ENCODE assay signal across 12 mouse cellular contexts in genomic region chr3:89271760-89272159, GRCm38 (mm10). TPM values are rescaled to one million over a fixed set of nuclear protein-coding genes. Genes with fewer than 3 reads are reported as not detected.
DNase-seq lines count a peak whose midpoint lies in the region; ATAC-seq and TF ChIP-seq lines count a peak whose summit lies in the region.
"Had no signal": no experiment of that assay in that cellular context is flagged by ENCODE, and none has a peak within 500 bp of the region (broad histone marks: within the 10 kb centered on the region; RNA-seq: fewer than 3 reads in every experiment).

No protein-coding gene starts in this region.

- DNase-seq in cerebellum, adult 9-10 months = peak; percentile 58
- DNase-seq in cerebellum, postnatal 4 days (ENCODE audit: low spot score in 2 of 2) = no peak
- peak; percentile 51 for DNase-seq in kidney, adult 9 months
- DNase-seq in kidney, adult 11 months = no peak
- peak; percentile 80 for DNase-seq in MN1 (ENCODE audit: low spot score)
- peak; percentile 52 to 64 for DNase-seq in kidney, postnatal 4 days
- DNase-seq in liver, postnatal 0 days = no peak
- DNase-seq: liver, embryonic 13.5 days had no signal

- 66% methylated on average over 6 of the region's 6 CpGs for WGBS in intestine, postnatal 0 days
- WGBS in liver, postnatal 0 days (ENCODE audit: insufficient replicate concordance) = 69% methylated on average over 6 of the region's 6 CpGs

- no peak overlapping the region for H3K4me2 ChIP-seq in intestine, postnatal 0 days (replicated peaks; ENCODE audit: low read depth)
- no peak overlapping the region for H3K4me2 ChIP-seq in liver, postnatal 0 days (ENCODE audit: low read depth, low read length)
- H3K4me2 ChIP-seq: forebrain, embryonic 13.5 days; hindbrain, embryonic 15.5 days; liver, embryonic 13.5 days; midbrain, embryonic 12.5 days had no signal

- no peak for ATAC-seq in intestine, postnatal 0 days
- ATAC-seq in liver, postnatal 0 days = no peak
- ATAC-seq: forebrain, embryonic 13.5 days had no signal

- TF ChIP-seq CTCF in intestine, postnatal 0 days (IDR thresholded peaks at IDR 0.05; ENCODE audit: low read depth) = no peak
- TF ChIP-seq CTCF in liver, postnatal 0 days (IDR thresholded peaks at IDR 0.05; ENCODE audit: low read depth) = no peak

- peaks cover 15% of the 10 kb centered on the region; the same call in 1 of the 2 replicates for H3K4me1 ChIP-seq in intestine, postnatal 0 days (replicated peaks; ENCODE audit: control insufficient read depth, insufficient read depth, low read length)
- peaks cover 24% of the 10 kb centered on the region for H3K4me1 ChIP-seq in liver, postnatal 0 days (ENCODE audit: insufficient read depth)

- no peaks in the 10 kb centered on the region for H3K9me3 ChIP-seq in intestine, postnatal 0 days (ENCODE audit: control insufficient read depth)
- H3K9me3 ChIP-seq in liver, postnatal 0 days (ENCODE audit: low read length) = no peaks in the 10 kb centered on the region
- H3K9me3 ChIP-seq: forebrain, embryonic 13.5 days; hindbrain, embryonic 15.5 days; liver, embryonic 13.5 days; midbrain, embryonic 12.5 days had no signal

- H3K4me3 ChIP-seq in intestine, postnatal 0 days (ENCODE audit: low read depth, low read length) = no peak overlapping the region
- H3K4me3 ChIP-seq in liver, postnatal 0 days (ENCODE audit: low read depth, low read length) = no peak overlapping the region
- H3K4me3 ChIP-seq: forebrain, embryonic 13.5 days; hindbrain, embryonic 15.5 days; liver, embryonic 13.5 days; midbrain, embryonic 12.5 days had no signal

- H3K36me3 ChIP-seq in intestine, postnatal 0 days (ENCODE audit: control insufficient read depth, insufficient read depth) = peaks cover 45% of the 10 kb centered on the region
- H3K36me3 ChIP-seq in liver, postnatal 0 days (replicated peaks; ENCODE audit: insufficient read depth, low read length) = peaks cover 26% of the 10 kb centered on the region
- H3K36me3 ChIP-seq: hindbrain, embryonic 15.5 days; midbrain, embryonic 12.5 days had no signal

- H3K9ac ChIP-seq in intestine, postnatal 0 days (ENCODE audit: low read depth, low read length) = no peak overlapping the region
- no peak overlapping the region for H3K9ac ChIP-seq in liver, postnatal 0 days (replicated peaks)
- H3K9ac ChIP-seq: forebrain, embryonic 13.5 days; hindbrain, embryonic 15.5 days; liver, embryonic 13.5 days had no signal

- no peaks in the 10 kb centered on the region for H3K27me3 ChIP-seq in intestine, postnatal 0 days (replicated peaks; ENCODE audit: control insufficient read depth, insufficient read depth, low read length)
- H3K27me3 ChIP-seq in liver, postnatal 0 days (ENCODE audit: insufficient read depth, low read length) = no peaks in the 10 kb centered on the region
- H3K27me3 ChIP-seq: hindbrain, embryonic 15.5 days had no signal

- no peak for TF ChIP-seq EP300 in liver, postnatal 0 days (IDR thresholded peaks at IDR 0.05; ENCODE audit: low read depth)

- no peak overlapping the region; the same call in 1 of the 2 replicates for H3K27ac ChIP-seq in intestine, postnatal 0 days (ENCODE audit: low read depth, low read length)
- H3K27ac ChIP-seq in liver, postnatal 0 days (ENCODE audit: low read depth) = no peak overlapping the region
- H3K27ac ChIP-seq: hindbrain, embryonic 15.5 days; liver, embryonic 13.5 days; midbrain, embryonic 12.5 days had no signal

RNA-seq across cellular contexts. Expression of gene Slc50a1, which starts 1.4 kb away (rescaled TPM):
- 57.4 and 61.8 TPM in 2 replicates for polyA plus RNA-seq in intestine, postnatal 0 days (2015; fragmentation: Nextera tagmentation; extraction: Ambion mirVana)
- polyA plus RNA-seq in liver, postnatal 0 days (2015; fragmentation: Nextera tagmentation; extraction: Ambion mirVana) = 18.3 and 19.6 TPM in 2 replicates

RNA-seq across cellular contexts. Expression of gene Efna1, which starts 9.2 kb away (rescaled TPM):
- 50.7 and 69.8 TPM in 2 replicates for polyA plus RNA-seq in intestine, postnatal 0 days (2015; fragmentation: Nextera tagmentation; extraction: Ambion mirVana)
- 22.1 and 27.8 TPM in 2 replicates for polyA plus RNA-seq in liver, postnatal 0 days (2015; fragmentation: Nextera tagmentation; extraction: Ambion mirVana)

RNA-seq across cellular contexts. Expression of gene Dpm3, which starts 12.6 kb away (rescaled TPM):
- polyA plus RNA-seq in intestine, postnatal 0 days (2015; fragmentation: Nextera tagmentation; extraction: Ambion mirVana) = 120 and 128 TPM in 2 replicates
- polyA plus RNA-seq in liver, postnatal 0 days (2015; fragmentation: Nextera tagmentation; extraction: Ambion mirVana) = 63.2 and 73.2 TPM in 2 replicates

RNA-seq across cellular contexts. Expression of gene Trim46, which starts 25.7 kb away (rescaled TPM):
- 1.2 and 1.3 TPM in 2 replicates for polyA plus RNA-seq in intestine, postnatal 0 days (2015; fragmentation: Nextera tagmentation; extraction: Ambion mirVana)
- polyA plus RNA-seq in liver, postnatal 0 days (2015; fragmentation: Nextera tagmentation; extraction: Ambion mirVana) = 0.06 and 0.21 TPM in 2 replicates

RNA-seq across cellular contexts. Expression of gene Krtcap2, which starts 26.0 kb away (rescaled TPM):
- 273 and 281 TPM in 2 replicates for polyA plus RNA-seq in intestine, postnatal 0 days (2015; fragmentation: Nextera tagmentation; extraction: Ambion mirVana)
- polyA plus RNA-seq in liver, postnatal 0 days (2015; fragmentation: Nextera tagmentation; extraction: Ambion mirVana) = 141 TPM in 2 replicates

Comparison
In these comparisons a context has a peak if more than half of its experiments do, and no peak if none do; other contexts are left out.
1. DNase-seq: peak in cerebellum, adult 9-10 months (single experiment), kidney, adult 9 months (single experiment), MN1 (single experiment) and kidney, postnatal 4 days (2 of 2); none in cerebellum, postnatal 4 days (0 of 2), kidney, adult 11 months (single experiment) and liver, postnatal 0 days (single experiment).